Mouse (Mus musculus) left cerebral cortex, postnatal 14 days (tissue): ENCODE data around the gene Bfsp2. TPM values are rescaled to one million over a fixed set of nuclear protein-coding genes. Genes with fewer than 3 reads are reported as not detected.

Experiments
- DNase-seq, 2 experiments: peaks; one replicate each; pipeline ENCODE4 v3.0.0; 2021 to 2022; ENCODE audit warnings: low spot score in 2 of 2, mixed read lengths in 1 of 2
- intact Hi-C: fragments of 180-260 bp; cut with DNase I; formaldehyde crosslinking; loops from one replicate; pipeline ENCODE4 v1.15.1; 2025
- total RNA-seq, 2 experiments: library from RNA; stranded (reverse); gene quantifications; 2 replicates each; pipeline ENCODE4 v1.2.3; 2021

Bfsp2 gene
- total RNA-seq, 2 experiments from 2014 or later, result 2.6 to 6.9 TPM

GRCm38 (mm10) chr9:103489883-103490282 is 9.7 kb upstream of the Bfsp2 start:
- DNase-seq, result no peak
- intact Hi-C loops, result loop anchor here (2.0 to 5.0 kb wide), 3 partner anchors 107 to 271 kb away; partner anchors contain the start of gene Tmem108

GRCm38 (mm10) chr9:103489096-103489495 is 8.9 kb upstream of the Bfsp2 start:
- intact Hi-C loops, result no loop called here
- DNase-seq, result no peak

GRCm38 (mm10) chr9:103486262-103486661 is 6.0 kb upstream of the Bfsp2 start:
- intact Hi-C loops, result no loop called here
- peak in 1 of 2 experiments; percentile 34 for DNase-seq

GRCm38 (mm10) chr9:103485606-103486005 is 5.4 kb upstream of the Bfsp2 start:
- no peak for DNase-seq
- intact Hi-C loops, result no loop called here

- intact Hi-C loops, result no loop called here
- DNase-seq, result no peak
These were observed 492 bp upstream of the Bfsp2 start for GRCm38 (mm10) chr9:103480603-103481220.

GRCm38 (mm10) chr9:103475414-103475813 is 4.8 kb downstream of the Bfsp2 start:
- intact Hi-C loops, result loop anchor here (10.0 kb wide), 1 partner anchor 111 kb away; the partner anchor contains the start of gene Cdv3
- DNase-seq, result no peak

- DNase-seq, result peak in 1 of 2 experiments; percentile 43
- intact Hi-C loops, result loop anchor here (10.0 kb wide), 1 partner anchor 109 kb away; the partner anchor contains the start of gene Cdv3
These were observed 6.1 kb downstream of the Bfsp2 start for GRCm38 (mm10) chr9:103473915-103474688.

GRCm38 (mm10) chr9:103471784-103472183 is 8.4 kb downstream of the Bfsp2 start:
- intact Hi-C loops, result loop anchor here (10.0 kb wide), 1 partner anchor 107 kb away; the partner anchor contains the start of gene Cdv3
- no peak for DNase-seq

- peak in 1 of 2 experiments; percentile 26 for DNase-seq
- intact Hi-C loops, result no loop called here
These were observed 10.7 kb downstream of the Bfsp2 start for GRCm38 (mm10) chr9:103469516-103469915.

GRCm38 (mm10) chr9:103468911-103469310 is 11.3 kb downstream of the Bfsp2 start:
- intact Hi-C loops, result no loop called here
- no peak for DNase-seq

GRCm38 (mm10) chr9:103465711-103466220 is 14.5 kb downstream of the Bfsp2 start:
- peak in 1 of 2 experiments; percentile 42 for DNase-seq
- intact Hi-C loops, result no loop called here

- no peak for DNase-seq
- intact Hi-C loops, result no loop called here
These were observed 14.9 kb downstream of the Bfsp2 start for GRCm38 (mm10) chr9:103465293-103465692.

GRCm38 (mm10) chr9:103463833-103464232 is 16.4 kb downstream of the Bfsp2 start:
- no peak for DNase-seq
- intact Hi-C loops, result no loop called here

GRCm38 (mm10) chr9:103459839-103460238 is 20.4 kb downstream of the Bfsp2 start:
- intact Hi-C loops, result no loop called here
- DNase-seq, result no peak

GRCm38 (mm10) chr9:103459307-103459706 is 20.9 kb downstream of the Bfsp2 start:
- no peak for DNase-seq
- intact Hi-C loops, result no loop called here

- intact Hi-C loops, result no loop called here
- DNase-seq, result no peak
These were observed 30.6 kb downstream of the Bfsp2 start for GRCm38 (mm10) chr9:103449651-103450050.

GRCm38 (mm10) chr9:103449092-103449491 is 31.1 kb downstream of the Bfsp2 start:
- no peak for DNase-seq
- intact Hi-C loops, result no loop called here

- no peak for DNase-seq
- intact Hi-C loops, result no loop called here
These were observed 35.6 kb downstream of the Bfsp2 start for GRCm38 (mm10) chr9:103444656-103445055.

GRCm38 (mm10) chr9:103443824-103444185 is 36.4 kb downstream of the Bfsp2 start:
- intact Hi-C loops, result no loop called here
- DNase-seq, result no peak

- DNase-seq, result peak in 1 of 2 experiments; percentile 21
- intact Hi-C loops, result no loop called here
These were observed 36.9 kb downstream of the Bfsp2 start for GRCm38 (mm10) chr9:103443121-103443823.
